23 mouse cellular contexts compared by ENCODE assay signal in the genomic region with DNA sequence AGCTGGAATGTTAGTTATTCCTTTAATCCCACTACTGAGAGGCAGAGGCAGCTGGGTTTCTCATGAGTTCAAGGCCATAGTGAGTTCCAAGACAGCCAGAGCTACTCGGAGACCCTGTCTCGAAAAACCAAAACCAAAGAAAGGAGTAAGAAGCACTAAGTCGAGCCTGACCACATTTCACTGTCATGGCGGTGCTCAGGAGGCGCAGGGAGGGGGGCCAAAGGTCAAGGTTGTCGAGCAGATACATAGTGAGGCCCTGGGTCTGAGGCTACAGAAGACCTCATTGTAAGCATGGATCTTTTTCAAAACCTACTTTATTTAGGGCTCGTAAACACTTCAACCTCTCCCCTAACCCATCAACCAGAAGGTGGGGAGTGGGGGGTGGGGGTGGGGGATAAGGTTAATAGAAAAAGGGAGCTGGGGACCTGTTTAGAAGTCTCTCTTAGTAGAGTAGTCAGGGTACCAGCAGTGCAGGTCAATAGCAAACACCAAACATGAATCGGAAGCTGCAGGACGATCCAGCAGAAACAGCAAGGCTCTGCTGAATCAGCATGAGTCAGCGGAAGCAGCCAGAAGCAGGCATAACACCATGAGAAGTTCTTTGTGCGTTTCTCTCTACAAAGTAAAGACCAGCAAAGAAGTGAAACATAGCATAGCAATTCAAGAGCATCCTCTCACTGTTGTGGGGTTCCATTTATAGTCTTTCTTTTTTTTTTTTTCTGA. TPM values are rescaled to one million over a fixed set of nuclear protein-coding genes. Genes with fewer than 3 reads are reported as not detected.
DNase-seq lines count a peak whose midpoint lies in the region; ATAC-seq and TF ChIP-seq lines count a peak whose summit lies in the region.
"Had no signal": no experiment of that assay in that cellular context is flagged by ENCODE, and none has a peak within 500 bp of the region (broad histone marks: within the 10 kb centered on the region; RNA-seq: fewer than 3 reads in every experiment).

No protein-coding gene starts in this region.

- ATAC-seq in megakaryocyte, adult 5-6 weeks (ENCODE audit: poor library complexity, severe bottlenecking): no peak
- no peak for ATAC-seq in midbrain, embryonic 14.5 days (ENCODE audit: low FRiP score, low TSS enrichment)
- ATAC-seq: forebrain, embryonic 15.5 days; inflammation-experienced regulatory T-cells, adult 6 months; lung, postnatal 0 days had no signal

- H3K9me3 ChIP-seq in megakaryocyte, embryonic 14.5 days: no peaks in the 10 kb centered on the region
- no peaks in the 10 kb centered on the region for H3K9me3 ChIP-seq in ES-E14 (ENCODE audit: control insufficient read depth, insufficient read depth, low read depth, low read length)
- no peaks in the 10 kb centered on the region for H3K9me3 ChIP-seq in midbrain, embryonic 14.5 days (ENCODE audit: control insufficient read depth, low read length)
- H3K9me3 ChIP-seq: embryonic facial prominence, embryonic 10.5 days; forebrain, embryonic 15.5 days; hindbrain, embryonic 13.5 days; midbrain, embryonic 12.5 days had no signal

- H3K4me3 ChIP-seq in megakaryocyte, embryonic 14.5 days (replicated peaks): peak overlapping the region; percentile 23
- H3K4me3 ChIP-seq in ES-E14 (ENCODE audit: insufficient read depth in 1 of 2, low read depth in 1 of 2, low read length in 2 of 2, poor library complexity in 1 of 2, severe bottlenecking in 1 of 2): no peak overlapping the region
- H3K4me3 ChIP-seq in midbrain, embryonic 14.5 days (replicated peaks; ENCODE audit: low read depth, low read length): no peak overlapping the region
- H3K4me3 ChIP-seq: embryonic facial prominence, embryonic 10.5 days; forebrain, embryonic 15.5 days; hindbrain, embryonic 13.5 days; limb, embryonic 12.5 days; midbrain, embryonic 12.5 days had no signal

- no peak overlapping the region for H3K4me2 ChIP-seq in midbrain, embryonic 14.5 days (ENCODE audit: low read length)
- H3K4me2 ChIP-seq: forebrain, embryonic 15.5 days; hindbrain, embryonic 13.5 days; limb, embryonic 12.5 days; midbrain, embryonic 12.5 days had no signal

- H3K27me3 ChIP-seq in megakaryocyte, embryonic 14.5 days (replicated peaks): peaks cover 23% of the 10 kb centered on the region
- H3K27me3 ChIP-seq in midbrain, embryonic 14.5 days (ENCODE audit: control insufficient read depth, insufficient read depth, low read length): peaks cover 12% of the 10 kb centered on the region

- no peak for DNase-seq in ES-E14 (ENCODE audit: low read depth, low spot score)
- DNase-seq in c-Kit-positive CD71-positive TER-119-negative erythroid progenitor cells, embryonic 14.5 days (ENCODE audit: low read depth): peak; percentile 23
- DNase-seq in yolk sac, embryonic 10.5 days (ENCODE audit: low spot score): peak; percentile 61
- DNase-seq in layer of hippocampus, adult 11-12 months (ENCODE audit: low spot score): no peak
- DNase-seq in urinary bladder, postnatal 4 days (ENCODE audit: low spot score in 2 of 2): no peak
- no peak for DNase-seq in midbrain, embryonic 14.5 days
- DNase-seq: cerebellum, adult 9-11 months; gastrocnemius, postnatal 14 days; heart, adult 11 months; heart, postnatal 36 days; kidney, adult 2 months; kidney, postnatal 10 days; layer of hippocampus, postnatal 36 days; right cerebral cortex, postnatal 14 days had no signal

- H3K27ac ChIP-seq in ES-E14 (ENCODE audit: insufficient read depth, low read depth, low read length, poor library complexity, severe bottlenecking): peak overlapping the region; percentile 97
- H3K27ac ChIP-seq in midbrain, embryonic 14.5 days (replicated peaks; ENCODE audit: low read depth, low read length): no peak overlapping the region
- H3K27ac ChIP-seq: embryonic facial prominence, embryonic 10.5 days; forebrain, embryonic 15.5 days; hindbrain, embryonic 13.5 days; limb, embryonic 12.5 days; midbrain, embryonic 12.5 days had no signal

- WGBS in midbrain, embryonic 14.5 days: 90% methylated on average over 11 of the region's 11 CpGs

- peaks cover 16% of the 10 kb centered on the region for H3K4me1 ChIP-seq in megakaryocyte, embryonic 14.5 days
- H3K4me1 ChIP-seq in ES-E14 (ENCODE audit: control insufficient read depth in 2 of 2, insufficient read depth in 2 of 2, low read length in 2 of 2, poor library complexity in 1 of 2): peaks cover 3 to 22% of the 10 kb centered on the region in 2 experiments; a peak in 3 of 4 replicates
- no peaks in the 10 kb centered on the region for H3K4me1 ChIP-seq in midbrain, embryonic 14.5 days (ENCODE audit: control insufficient read depth, insufficient read depth, low read length)
- H3K4me1 ChIP-seq: embryonic facial prominence, embryonic 10.5 days; forebrain, embryonic 15.5 days; hindbrain, embryonic 13.5 days; midbrain, embryonic 12.5 days had no signal

- H3K36me3 ChIP-seq in megakaryocyte, embryonic 14.5 days (replicated peaks; ENCODE audit: low read length): peaks cover 28% of the 10 kb centered on the region
- peaks cover 17% of the 10 kb centered on the region; the same call in 1 of the 2 replicates for H3K36me3 ChIP-seq in ES-E14 (ENCODE audit: control insufficient read depth, insufficient read depth, low read length, poor library complexity, severe bottlenecking)
- peaks cover 35% of the 10 kb centered on the region for H3K36me3 ChIP-seq in midbrain, embryonic 14.5 days (ENCODE audit: control insufficient read depth, insufficient read depth, low read length)

- H3K9ac ChIP-seq in ES-E14 (ENCODE audit: insufficient read depth, low read depth, low read length, poor library complexity, severe bottlenecking): peak overlapping the region; percentile 44; the same call in 1 of the 2 replicates
- no peak overlapping the region for H3K9ac ChIP-seq in midbrain, embryonic 14.5 days (replicated peaks; ENCODE audit: low read length)
- H3K9ac ChIP-seq: forebrain, embryonic 15.5 days; hindbrain, embryonic 13.5 days; limb, embryonic 12.5 days; midbrain, embryonic 12.5 days had no signal

- in situ Hi-C loops in ES-E14 (cut with MboI; ENCODE audit: low sequenced_read_pairs in 2 of 2, unreplicated experiment in 2 of 2): no loop called here

TF ChIP-seq in ES-E14, 5 proteins besides CTCF, POLR2A, EP300 and RAD21:
- TF ChIP-seq HCFC1 (IDR thresholded peaks at IDR 0.05; ENCODE audit: borderline replicate concordance, insufficient read depth, low read length): no peak
- no peak for TF ChIP-seq ZNF384 (IDR thresholded peaks at IDR 0.05; ENCODE audit: low read depth, low read length)
- TF ChIP-seq MAFK (IDR thresholded peaks at IDR 0.05; ENCODE audit: insufficient read depth, low read depth, low read length): peak; percentile 99
- no peak for TF ChIP-seq CHD2 (IDR thresholded peaks at IDR 0.05; ENCODE audit: low read depth, low read length)
- TF ChIP-seq ZC3H11A (IDR thresholded peaks at IDR 0.05; ENCODE audit: borderline replicate concordance, low read depth, low read length): no peak

RNA-seq across cellular contexts. Expression of a gene that starts 8.8 kb away (rescaled TPM):
- not detected in 2 replicates for polyA plus RNA-seq in megakaryocyte, embryonic 14.5 days (2012; ENCODE audit: insufficient read depth, low replicate concordance)
- not detected in 2 replicates for total RNA-seq in megakaryocyte, adult 5-6 weeks (2015)
- total RNA-seq in megakaryocyte, adult 5-6 weeks (2017): not detected in 2 replicates
- 2.9 and 6.6 TPM in 2 replicates for total RNA-seq in ES-E14 (2012; rRNA removed)
- 0.49 and 0.72 TPM in 2 replicates for polyA plus RNA-seq in midbrain, embryonic 14.5 days (2014; fragmentation: Nextera tagmentation; extraction: Ambion mirVana)
- total RNA-seq: gastrocnemius, postnatal 14 days had no signal
- polyA plus RNA-seq: inflammation-experienced regulatory T-cells, adult 6 months had no signal

RNA-seq across cellular contexts. Expression of a gene that starts 35.9 kb away (rescaled TPM):
- polyA plus RNA-seq in megakaryocyte, embryonic 14.5 days (2012; ENCODE audit: insufficient read depth, low replicate concordance): 24.2 and 57.0 TPM in 2 replicates
- total RNA-seq in megakaryocyte, adult 5-6 weeks (2015): 30.6 and 38.3 TPM in 2 replicates
- total RNA-seq in megakaryocyte, adult 5-6 weeks (2017): 29.4 and 30.4 TPM in 2 replicates
- 113 and 127 TPM in 2 replicates for total RNA-seq in ES-E14 (2012; rRNA removed)
- polyA plus RNA-seq in midbrain, embryonic 14.5 days (2014; fragmentation: Nextera tagmentation; extraction: Ambion mirVana): 219 and 239 TPM in 2 replicates

Comparison
In these comparisons a context has a peak if more than half of its experiments do, and no peak if none do; other contexts are left out.
1. DNase-seq: peak in c-Kit-positive CD71-positive TER-119-negative erythroid progenitor cells, embryonic 14.5 days (single experiment) and yolk sac, embryonic 10.5 days (single experiment); none in ES-E14 (single experiment), layer of hippocampus, adult 11-12 months (single experiment), urinary bladder, postnatal 4 days (0 of 2) and midbrain, embryonic 14.5 days (single experiment).